Mouse (Mus musculus) mouse trophoblast stem cell (cell line): ENCODE data around the gene Sinhcaf.

Experiments used
- in situ Hi-C, 2 experiments: fragments of 300-500 bp; cut with MseI, MboI; formaldehyde crosslinking; loops; 2 replicates in 1 of 2; 3 replicates in 1 of 2; pipeline ENCODE4 v1.15.1; 2025

Gene Sinhcaf

GRCm38 (mm10) chr6:148873911-148874310 lies 72.4 kb downstream of the Sinhcaf start:
- in situ Hi-C loops: no loop called here
